Mouse (Mus musculus) forebrain, postnatal 0 days (tissue): ENCODE measurements at regions not wholly inside any gene's neighbourhood (a gene's known extent, or its start where the extent isn't known, plus 50 kb on each side); places are given as distances from the start of the nearest gene placed in this dataset.

Source experiments
- ATAC-seq: fragments of 200-750 bp; cut with Nextera tagmentation; 2 replicates; pipeline ENCODE4 v1.8.0; 2017; ENCODE audit warnings: mild to moderate bottlenecking, moderate library complexity
- DNase-seq: peaks from one replicate; pipeline ENCODE4 v3.0.0-alpha.2; 2015
- H3K27ac ChIP-seq: fragments of 300-500 bp; sonication (generic); 2 replicates; pipeline ENCODE4 v1.5.1; 2014; ENCODE audit warnings: low read depth, mild to moderate bottlenecking, antibody characterized with exemption, low read length, moderate library complexity, mixed read lengths
- H3K27me3 ChIP-seq: fragments of 300-500 bp; sonication (generic); 2 replicates; pipeline ENCODE4 v1.6.1; 2014; ENCODE audit warnings: mild to moderate bottlenecking, low read length, mixed read lengths; ENCODE audit not compliant: insufficient read depth
- H3K36me3 ChIP-seq: fragments of 300-500 bp; sonication (generic); 2 replicates; pipeline ENCODE4 v1.6.1; 2014; ENCODE audit warnings: mild to moderate bottlenecking, moderate library complexity; ENCODE audit not compliant: insufficient read depth
- H3K4me1 ChIP-seq: fragments of 300-500 bp; sonication (generic); 2 replicates; pipeline ENCODE4 v1.6.1; 2014; ENCODE audit warnings: antibody characterized with exemption; ENCODE audit not compliant: insufficient read depth
- H3K4me2 ChIP-seq: fragments of 300-500 bp; sonication (generic); 2 replicates; pipeline ENCODE4 v1.6.1; 2014; ENCODE audit warnings: low read depth, mild to moderate bottlenecking, moderate library complexity
- H3K4me3 ChIP-seq: fragments of 300-500 bp; sonication (generic); 2 replicates; pipeline ENCODE4 v1.5.1; 2014; ENCODE audit warnings: low read depth, low read length, mixed read lengths
- H3K9ac ChIP-seq: fragments of 300-500 bp; sonication (generic); 2 replicates; pipeline ENCODE4 v1.6.1; 2014; ENCODE audit warnings: mild to moderate bottlenecking
- H3K9me3 ChIP-seq: fragments of 300-500 bp; sonication (generic); 2 replicates; pipeline ENCODE4 v1.6.1; 2016; ENCODE audit warnings: low read length
- CTCF ChIP-seq: sonication (generic); IDR thresholded peaks from 2 replicates; pipeline ENCODE4 v1.5.1; 2016; ENCODE audit warnings: antibody characterized with exemption, control low read depth, low read depth
- WGBS: fragments of 180-500 bp; shearing (Covaris S2); extraction: QIAGEN DNeasy Blood & Tissue Kit; methylation state at CpG from one replicate; pipeline ENCODE4 v1.1.7; 2014; 5-methylcytosine and 5-hydroxymethylcytosine counted together

DNA sequence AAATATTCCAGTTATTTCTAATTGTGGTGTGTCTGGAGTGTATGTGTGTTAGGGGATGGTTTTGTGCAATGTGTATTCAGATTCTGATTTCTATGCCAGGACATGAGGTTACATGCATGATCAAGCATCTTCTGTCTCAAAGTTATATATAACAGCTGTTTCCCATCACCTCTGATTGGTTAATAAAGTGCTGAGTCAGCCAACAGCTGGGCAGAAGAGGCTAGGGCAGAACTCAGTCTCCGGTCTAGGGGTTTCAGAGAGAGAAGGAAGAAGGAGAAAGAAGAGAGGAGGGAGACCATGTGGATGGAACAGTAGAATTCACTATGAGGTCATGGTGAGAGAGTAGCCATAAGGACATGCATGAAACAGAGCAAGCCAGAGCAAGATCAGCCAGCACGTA lies 1295.8 kb downstream of the Dnajb9 start:
- TF ChIP-seq CTCF: no peak
- WGBS: 79% methylated on average over 2 of the region's 2 CpGs
- Histone ChIP-seq H3K4me1 (no peaks in the 10 kb centered on the region), H3K4me3 (no peak overlapping the region), H3K4me2 (no peak overlapping the region), H3K27me3 (no peaks in the 10 kb centered on the region), H3K36me3 (no peaks in the 10 kb centered on the region), H3K27ac (no peak overlapping the region), H3K9ac (no peak overlapping the region), H3K9me3 (no peaks in the 10 kb centered on the region)
- no peak for DNase-seq
- ATAC-seq: no peak
